Mouse (Mus musculus) neural tube, embryonic 14.5 days (tissue): ENCODE results near the gene Nlgn1. TPM values are rescaled to one million over a fixed set of nuclear protein-coding genes. Genes with fewer than 3 reads are reported as not detected.

Experiments used
- ATAC-seq: fragments of 200-750 bp; cut with Nextera tagmentation; 2 replicates; pipeline ENCODE4 v1.8.0; 2017; ENCODE audit warnings: low read depth, mild to moderate bottlenecking, moderate TSS enrichment, moderate library complexity
- H3K27ac ChIP-seq: fragments of 300-500 bp; sonication (generic); 2 replicates; pipeline ENCODE4 v1.5.1; 2014; ENCODE audit warnings: low read depth, mild to moderate bottlenecking, control low read depth, low read length, moderate library complexity, mixed read lengths
- H3K27me3 ChIP-seq: fragments of 300-500 bp; sonication (generic); 2 replicates; pipeline ENCODE4 v1.6.1; 2014; ENCODE audit warnings: low read length; ENCODE audit not compliant: control insufficient read depth, insufficient read depth
- H3K36me3 ChIP-seq: fragments of 300-500 bp; sonication (generic); 2 replicates; pipeline ENCODE4 v1.6.1; 2014; ENCODE audit warnings: low read length, mixed read lengths; ENCODE audit not compliant: control insufficient read depth, insufficient read depth
- H3K4me1 ChIP-seq: fragments of 300-500 bp; sonication (generic); 2 replicates; pipeline ENCODE4 v1.6.1; 2014; ENCODE audit warnings: low read length; ENCODE audit not compliant: control insufficient read depth, insufficient read depth
- H3K4me2 ChIP-seq: fragments of 300-500 bp; sonication (generic); 2 replicates; pipeline ENCODE4 v1.6.1; 2014; ENCODE audit warnings: mild to moderate bottlenecking, low read depth, low read length, control low read depth
- H3K4me3 ChIP-seq: fragments of 300-500 bp; sonication (generic); 2 replicates; pipeline ENCODE4 v1.5.1; 2014; ENCODE audit warnings: low read depth, low read length, control low read depth, mixed read lengths
- H3K9ac ChIP-seq: fragments of 300-500 bp; sonication (generic); replicated peaks from 2 replicates; pipeline ENCODE4 v1.6.1; 2014; ENCODE audit warnings: low read depth, mild to moderate bottlenecking, control low read depth, low read length, mixed read lengths
- H3K9me3 ChIP-seq: fragments of 300-500 bp; sonication (generic); 2 replicates; pipeline ENCODE4 v1.6.1; 2016; ENCODE audit warnings: low read length; ENCODE audit not compliant: control insufficient read depth
- WGBS: fragments of 180-500 bp; shearing (Covaris S2); extraction: QIAGEN DNeasy Blood & Tissue Kit; methylation state at CpG from one replicate; pipeline ENCODE4 v1.1.7; 2014; 5-methylcytosine and 5-hydroxymethylcytosine counted together
- polyA plus RNA-seq: library from polyadenylated mRNA; unstranded; fragments of >200 nt; fragmentation: Nextera tagmentation; extraction: Ambion mirVana; gene quantifications from 2 replicates; pipeline ENCODE4 v1.2.1, GENCODE M21; 2014

The Nlgn1 gene
- polyA plus RNA-seq, 1 experiment from 2014 or later: 39.3 TPM

GRCm38 (mm10) chr3:25675888-25676287, 656.4 kb downstream of the Nlgn1 start:
- Histone ChIP-seq H3K4me3 (no peak overlapping the region), H3K4me1 (no peaks in the 10 kb centered on the region), H3K27me3 (no peaks in the 10 kb centered on the region), H3K9me3 (no peaks in the 10 kb centered on the region), H3K27ac (no peak overlapping the region), H3K36me3 (no peaks in the 10 kb centered on the region), H3K4me2 (no peak overlapping the region), H3K9ac (no peak overlapping the region)
- 86% methylated on average over 10 of the region's 10 CpGs for WGBS
- ATAC-seq: no peak

GRCm38 (mm10) chr3:25675069-25675468, 657.2 kb downstream of the Nlgn1 start:
- H3K4me2 ChIP-seq: no peak overlapping the region
- no peak overlapping the region for H3K9ac ChIP-seq
- H3K27ac ChIP-seq: no peak overlapping the region
- H3K4me1 ChIP-seq: no peaks in the 10 kb centered on the region
- WGBS: 56% methylated on average over 3 of the region's 3 CpGs
- H3K9me3 ChIP-seq: no peaks in the 10 kb centered on the region
- ATAC-seq: no peak
- no peaks in the 10 kb centered on the region for H3K36me3 ChIP-seq
- H3K4me3 ChIP-seq: no peak overlapping the region
- H3K27me3 ChIP-seq: no peaks in the 10 kb centered on the region

GRCm38 (mm10) chr3:25673408-25673807, 658.9 kb downstream of the Nlgn1 start:
- H3K4me1 ChIP-seq: no peaks in the 10 kb centered on the region
- no peaks in the 10 kb centered on the region for H3K9me3 ChIP-seq
- H3K4me2 ChIP-seq: no peak overlapping the region
- no peak for ATAC-seq
- 34% methylated on average over 5 of the region's 5 CpGs for WGBS
- H3K27ac ChIP-seq: no peak overlapping the region
- H3K36me3 ChIP-seq: no peaks in the 10 kb centered on the region
- H3K9ac ChIP-seq: no peak overlapping the region
- no peaks in the 10 kb centered on the region for H3K27me3 ChIP-seq
- H3K4me3 ChIP-seq: no peak overlapping the region

GRCm38 (mm10) chr3:25672779-25673178, 659.5 kb downstream of the Nlgn1 start:
- no peak overlapping the region for H3K9ac ChIP-seq
- H3K27ac ChIP-seq: no peak overlapping the region
- H3K36me3 ChIP-seq: no peaks in the 10 kb centered on the region
- H3K27me3 ChIP-seq: no peaks in the 10 kb centered on the region
- no peak overlapping the region for H3K4me3 ChIP-seq
- WGBS: 51% methylated on average over 4 of the region's 4 CpGs
- H3K4me1 ChIP-seq: no peaks in the 10 kb centered on the region
- ATAC-seq: no peak
- H3K9me3 ChIP-seq: no peaks in the 10 kb centered on the region
- no peak overlapping the region for H3K4me2 ChIP-seq

DNA sequence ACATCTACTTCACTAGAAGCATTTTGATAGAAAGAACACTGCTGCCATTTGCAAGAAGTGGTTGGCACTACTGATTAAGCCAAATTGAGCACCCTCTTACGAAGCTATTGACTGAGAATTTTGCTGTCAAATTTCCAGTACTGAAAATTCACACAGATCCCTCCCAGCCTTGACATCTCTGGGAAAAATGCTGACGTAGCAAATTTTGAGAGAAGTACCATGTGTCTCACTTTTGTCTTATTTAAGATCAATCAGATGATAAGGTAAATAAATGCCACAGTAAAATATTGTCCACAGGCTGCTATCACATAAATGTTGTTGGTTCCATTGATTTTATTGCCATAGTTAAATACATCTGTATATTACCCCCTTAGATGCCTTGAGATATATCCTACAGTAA, 668.8 kb downstream of the Nlgn1 start:
- Histone ChIP-seq H3K27me3 (no peaks in the 10 kb centered on the region), H3K4me2 (no peak overlapping the region), H3K9me3 (no peaks in the 10 kb centered on the region), H3K27ac (no peak overlapping the region), H3K9ac (no peak overlapping the region), H3K4me3 (no peak overlapping the region), H3K36me3 (no peaks in the 10 kb centered on the region), H3K4me1 (no peaks in the 10 kb centered on the region)
- ATAC-seq: no peak
- 88% methylated on average over 2 of the region's 2 CpGs for WGBS

- WGBS: 82% methylated on average over 3 of the region's 3 CpGs
- ATAC-seq: no peak; the same call in 1 of the 2 replicates
- Histone ChIP-seq H3K27me3 (no peaks in the 10 kb centered on the region), H3K9me3 (no peaks in the 10 kb centered on the region), H3K4me3 (no peak overlapping the region), H3K4me1 (no peaks in the 10 kb centered on the region), H3K4me2 (no peak overlapping the region), H3K27ac (no peak overlapping the region), H3K9ac (no peak overlapping the region), H3K36me3 (no peaks in the 10 kb centered on the region)
Observed at GRCm38 (mm10) chr3:25660285-25660684, 672.0 kb downstream of the Nlgn1 start.

GRCm38 (mm10) chr3:25658006-25658405, 674.3 kb downstream of the Nlgn1 start:
- H3K9me3 ChIP-seq: no peaks in the 10 kb centered on the region
- H3K36me3 ChIP-seq: no peaks in the 10 kb centered on the region
- H3K4me3 ChIP-seq: no peak overlapping the region
- no peaks in the 10 kb centered on the region for H3K4me1 ChIP-seq
- H3K4me2 ChIP-seq: no peak overlapping the region
- H3K27me3 ChIP-seq: no peaks in the 10 kb centered on the region
- no peak overlapping the region for H3K27ac ChIP-seq
- no peak for ATAC-seq
- H3K9ac ChIP-seq: no peak overlapping the region
- WGBS: 88% methylated on average over 14 of the region's 14 CpGs

DNA sequence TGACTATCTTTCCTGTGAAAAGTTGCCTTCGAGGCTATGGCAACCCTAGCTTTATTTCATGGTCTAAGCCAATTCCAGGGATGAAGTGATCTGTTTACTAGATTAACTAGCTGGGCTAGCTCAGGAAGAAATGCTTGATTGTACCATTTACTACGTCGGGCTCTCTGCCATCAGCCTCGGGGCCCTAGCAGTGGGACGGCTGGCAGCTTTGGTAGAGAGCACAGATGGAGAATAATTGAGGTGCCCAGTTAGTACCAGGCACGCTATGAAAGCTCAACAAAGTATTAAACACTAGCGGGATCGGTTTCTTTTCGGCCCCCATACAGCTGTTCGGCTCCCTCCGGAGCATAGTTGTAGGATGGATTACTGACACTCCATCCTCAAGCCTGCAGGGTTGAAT, 675.2 kb downstream of the Nlgn1 start:
- 80% methylated on average over 11 of the region's 11 CpGs for WGBS
- H3K4me3 ChIP-seq: no peak overlapping the region
- ATAC-seq: peak; percentile 74

GRCm38 (mm10) chr3:25653010-25653409, 679.2 kb downstream of the Nlgn1 start:
- Histone ChIP-seq H3K4me2 (no peak overlapping the region), H3K9me3 (no peaks in the 10 kb centered on the region), H3K9ac (no peak overlapping the region), H3K27ac (no peak overlapping the region), H3K4me1 (no peaks in the 10 kb centered on the region), H3K36me3 (no peaks in the 10 kb centered on the region), H3K27me3 (no peaks in the 10 kb centered on the region), H3K4me3 (no peak overlapping the region)
- 76% methylated on average over 4 of the region's 4 CpGs for WGBS
- ATAC-seq: peak; percentile 51; the same call in 1 of the 2 replicates

More for the DNA sequence above, 675.2 kb downstream of the Nlgn1 start:
- Histone ChIP-seq H3K9ac (no peak overlapping the region), H3K4me2 (no peak overlapping the region), H3K36me3 (no peaks in the 10 kb centered on the region), H3K4me1 (no peaks in the 10 kb centered on the region), H3K27me3 (no peaks in the 10 kb centered on the region), H3K9me3 (no peaks in the 10 kb centered on the region), H3K27ac (no peak overlapping the region)
